Mouse (Mus musculus): ENCODE data around the gene Ddx54.

Ddx54 gene

GRCm38 (mm10) chr5:120583511-120583910 is 29.0 kb upstream of the Ddx54 start:
- no peak for DNase-seq

GRCm38 (mm10) chr5:120584968-120585367 is 27.6 kb upstream of the Ddx54 start:
- DNase-seq = no peak

DNA sequence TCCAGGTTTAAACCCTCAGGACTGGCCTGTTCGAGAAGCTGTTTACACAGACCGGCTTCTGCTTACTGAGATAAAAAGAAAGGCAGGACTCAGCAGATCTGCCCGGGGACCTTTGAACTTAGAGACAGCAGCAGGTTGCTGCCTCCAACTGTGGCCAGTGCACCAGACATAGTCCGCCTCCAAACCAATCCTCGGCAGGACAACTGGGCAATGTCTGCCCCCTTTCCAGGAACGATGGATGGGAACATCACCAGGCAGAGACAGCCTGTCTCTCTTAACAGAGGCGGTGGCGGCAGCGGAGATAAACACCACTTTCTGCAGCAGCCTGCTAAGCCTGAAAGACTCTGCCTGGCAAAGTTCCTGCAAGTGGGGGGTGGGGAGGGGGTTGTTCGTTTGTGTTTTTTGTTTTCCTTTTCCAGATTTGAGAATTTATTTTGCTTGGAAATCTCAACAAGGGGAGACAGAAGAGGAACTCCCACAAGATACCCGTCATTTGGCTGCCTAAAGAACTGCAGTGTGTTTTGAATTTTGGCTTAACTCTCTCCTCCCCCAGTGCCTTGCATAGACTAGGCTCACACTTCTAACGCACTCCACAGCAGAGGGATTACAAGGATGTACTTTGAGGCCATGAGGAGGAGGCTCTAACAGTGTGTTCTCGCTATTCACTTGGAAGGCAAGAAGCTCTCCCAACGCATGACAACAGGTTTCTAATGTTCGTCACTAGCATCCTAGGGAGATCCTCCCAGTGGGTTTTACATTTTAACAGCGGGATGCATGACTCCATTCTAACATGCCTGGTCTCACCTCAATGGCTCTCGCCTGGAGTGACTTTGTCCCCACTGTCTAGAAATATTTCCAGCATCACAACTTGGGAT is 25.6 kb upstream of the Ddx54 start:
- peak; percentile 41 for DNase-seq

DNA sequence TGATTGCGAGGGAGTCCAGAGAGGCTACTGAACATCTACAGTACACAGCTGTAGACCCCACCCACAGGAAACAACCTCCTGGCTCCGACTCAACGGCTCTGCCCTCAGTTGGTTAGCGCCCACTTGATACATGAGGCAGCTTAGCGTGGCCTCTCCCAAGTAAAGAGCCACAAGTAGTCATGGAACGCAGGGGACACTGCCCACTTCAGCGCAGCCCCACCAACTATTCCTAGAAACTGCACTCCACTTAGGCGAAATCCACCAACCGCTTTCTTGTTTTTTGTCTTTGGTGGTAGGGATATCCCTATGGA is 25.0 kb upstream of the Ddx54 start:
- peak; percentile 67 for DNase-seq

DNA sequence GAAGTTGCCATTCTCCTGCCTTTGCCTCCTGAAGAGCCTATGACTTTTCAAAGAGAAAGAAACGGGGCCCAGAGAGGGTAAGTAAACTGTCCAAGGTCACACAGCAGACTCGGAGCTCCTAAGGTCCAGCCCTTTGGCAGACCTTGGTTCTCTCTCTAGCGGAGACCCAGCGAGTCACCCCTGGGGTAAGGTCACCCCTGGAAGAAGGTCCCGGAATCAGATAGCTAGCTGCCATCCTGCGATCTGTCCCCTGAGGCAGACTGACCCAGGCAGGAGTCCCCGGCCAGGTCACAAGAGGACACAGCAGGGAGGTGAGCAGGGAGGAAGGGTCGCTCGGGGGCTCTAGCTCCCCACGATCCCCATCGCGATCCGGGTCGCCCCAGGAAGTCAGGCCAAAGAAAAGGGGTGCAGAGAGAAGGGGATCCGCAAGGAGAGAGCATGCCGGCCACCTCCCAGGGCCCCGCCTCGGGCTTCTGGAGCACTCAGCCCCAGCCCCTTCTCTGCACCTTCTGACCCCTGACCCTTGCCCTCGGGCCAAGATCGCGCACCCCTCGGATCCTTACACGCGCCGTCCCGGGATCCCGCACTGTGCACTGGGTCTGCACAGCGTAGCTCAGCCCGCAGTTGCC is 24.5 kb upstream of the Ddx54 start:
- no peak for DNase-seq

GRCm38 (mm10) chr5:120588569-120589094 is 23.9 kb upstream of the Ddx54 start, which contains the start of the genes Tpcn1 and Iqcd:
Gene Tpcn1 (minus strand): TSS chr5:120588673.
Gene Iqcd (plus strand): TSS chr5:120589016.
- DNase-seq = peak; percentile 99

GRCm38 (mm10) chr5:120590356-120591010 is 22.1 kb upstream of the Ddx54 start:
- DNase-seq = peak; percentile 43

- no peak for DNase-seq
These were observed 20.4 kb upstream of the Ddx54 start for GRCm38 (mm10) chr5:120592141-120592540.

GRCm38 (mm10) chr5:120594485-120594884 is 18.1 kb upstream of the Ddx54 start:
- DNase-seq = no peak

- DNase-seq = no peak
These were observed 12.9 kb upstream of the Ddx54 start for GRCm38 (mm10) chr5:120599625-120600024.

GRCm38 (mm10) chr5:120600946-120601668 is 11.4 kb upstream of the Ddx54 start:
- no peak for DNase-seq

DNA sequence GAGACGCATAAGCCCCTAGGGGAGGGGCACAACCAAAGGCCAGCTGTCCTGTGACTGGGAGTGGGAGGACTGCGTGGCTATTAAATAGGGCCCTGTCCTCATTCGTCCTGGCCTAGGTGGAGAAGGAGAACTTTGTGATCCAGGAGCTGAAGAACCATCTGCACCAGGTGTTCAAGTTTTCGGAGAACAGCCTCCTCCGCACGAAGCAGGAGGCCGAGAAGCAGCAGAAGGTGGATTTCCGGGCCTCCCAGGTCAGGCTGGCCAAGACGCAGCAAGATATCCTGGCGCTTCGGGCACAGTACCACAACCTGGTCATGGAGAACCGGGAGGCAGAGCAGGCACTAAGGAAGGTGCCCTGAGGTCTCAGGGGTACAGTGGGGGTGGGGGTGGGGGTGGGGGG is 10.3 kb upstream of the Ddx54 start:
- DNase-seq = no peak

DNA sequence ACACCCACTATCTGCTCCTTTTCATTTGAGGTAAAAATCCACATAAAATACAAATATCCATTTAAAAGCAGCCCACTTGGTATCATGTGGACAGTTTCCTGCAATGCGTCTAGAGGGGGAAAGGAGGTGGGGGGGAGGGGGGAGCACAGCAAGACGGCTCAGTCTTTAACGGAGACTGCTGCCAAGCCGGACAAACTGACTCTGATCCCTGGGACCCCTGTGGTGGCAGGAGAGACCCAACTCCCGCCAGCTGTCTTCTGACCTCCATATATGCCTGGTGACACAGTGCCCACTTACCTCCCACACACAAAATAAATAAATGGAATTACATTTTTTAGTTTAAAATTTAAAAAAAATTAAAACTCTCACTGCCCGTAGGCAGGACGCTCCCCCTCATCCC is 9.0 kb upstream of the Ddx54 start:
- no peak for DNase-seq

- DNase-seq = peak; percentile 88
These were observed 7.7 kb upstream of the Ddx54 start for GRCm38 (mm10) chr5:120604839-120605238.

GRCm38 (mm10) chr5:120605241-120605661 is 7.3 kb upstream of the Ddx54 start:
- DNase-seq = no peak

DNA sequence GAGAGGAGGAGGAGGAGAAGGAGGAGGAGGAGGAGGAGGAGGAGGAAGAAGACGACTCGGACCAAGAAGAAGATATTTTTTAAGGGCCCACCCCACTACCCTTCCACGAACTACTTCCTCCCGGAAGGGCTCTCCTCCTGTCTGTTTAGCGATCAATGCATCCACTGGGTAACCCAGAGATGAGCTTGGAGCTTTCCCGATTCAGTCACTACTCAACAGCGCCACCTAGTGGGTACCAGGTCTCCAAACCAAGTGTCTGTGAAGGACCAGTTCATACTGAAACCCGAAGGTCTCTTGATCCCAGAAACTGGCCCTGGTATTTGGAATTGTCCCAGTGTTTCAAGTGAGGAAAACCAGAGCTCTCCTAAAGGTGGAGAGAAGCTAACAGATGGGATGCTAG is 6.9 kb upstream of the Ddx54 start:
- DNase-seq = peak; percentile 85

GRCm38 (mm10) chr5:120606590-120607200 is 5.8 kb upstream of the Ddx54 start:
- no peak for DNase-seq

DNA sequence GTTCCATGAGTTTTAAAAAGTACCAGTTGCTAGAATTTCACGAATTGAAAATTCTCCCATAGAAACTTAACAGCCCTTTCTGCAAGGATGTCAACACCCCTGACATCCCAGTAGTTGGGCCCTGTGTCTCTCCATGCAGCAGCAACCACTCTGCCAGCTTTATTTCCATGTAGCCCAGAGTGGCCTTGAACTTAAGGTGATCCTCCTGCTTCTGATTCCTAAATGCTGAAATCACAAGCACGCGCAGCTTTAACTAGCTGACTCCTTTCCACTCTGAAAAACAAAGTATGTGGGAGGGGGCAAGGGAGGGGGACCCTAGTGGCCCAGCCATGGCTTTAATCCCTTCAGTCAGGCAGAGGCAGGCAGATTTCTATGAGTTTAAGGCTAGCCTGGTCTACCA is 5.2 kb upstream of the Ddx54 start:
- no peak for DNase-seq

DNA sequence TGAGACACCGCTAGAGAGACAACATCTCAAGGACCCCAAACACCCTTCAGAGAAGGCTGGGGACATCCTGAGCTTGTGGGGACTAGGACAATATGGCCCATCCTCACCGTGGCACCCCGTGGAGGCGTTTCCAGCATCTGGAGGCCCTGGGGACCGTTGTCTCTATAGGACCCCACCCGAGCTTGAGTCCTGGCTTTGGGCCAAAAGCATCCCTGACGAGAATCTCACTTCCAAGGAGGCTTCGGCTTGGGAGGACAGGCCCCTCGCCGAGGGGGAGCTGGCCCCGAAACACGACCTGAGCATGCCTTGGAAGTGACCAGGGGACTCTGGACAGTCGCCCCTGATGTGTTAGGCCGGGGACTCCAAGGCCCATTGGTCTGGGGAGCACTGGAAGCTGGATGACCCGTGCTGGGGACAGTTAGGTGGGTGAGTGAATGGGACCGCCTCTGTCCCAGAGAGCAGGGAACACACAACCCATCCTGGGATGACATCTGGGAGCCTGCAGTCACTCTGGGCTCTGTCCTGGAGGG is 3.2 kb upstream of the Ddx54 start:
- DNase-seq = no peak

- no peak for DNase-seq
These were observed 1.6 kb upstream of the Ddx54 start for GRCm38 (mm10) chr5:120610906-120611305.

DNA sequence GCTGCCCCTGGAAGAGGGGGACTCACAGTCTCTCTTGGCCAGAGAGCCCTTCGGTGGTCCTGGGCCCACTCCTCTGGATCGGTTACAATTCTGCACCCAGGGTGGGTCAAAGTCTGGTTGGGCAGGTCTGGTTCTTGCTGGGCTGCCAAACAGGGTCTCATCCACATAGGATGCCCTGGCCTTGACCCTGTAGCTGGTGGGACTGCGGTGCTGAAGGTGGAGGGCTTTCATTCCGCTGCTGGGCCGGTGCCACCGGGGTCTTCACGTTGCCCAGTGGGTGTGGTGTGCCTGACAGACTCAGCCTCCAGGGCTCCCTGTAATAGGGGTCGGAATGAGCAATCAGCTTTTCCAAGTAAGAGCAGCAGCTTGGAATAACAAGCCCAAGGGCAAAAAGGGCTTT is 1.1 kb upstream of the Ddx54 start:
- no peak for DNase-seq

Data from thymus, postnatal 25 days (tissue).